Mouse (Mus musculus): ENCODE data around the gene Eef1akmt4. TPM values are rescaled to one million over a fixed set of nuclear protein-coding genes. Genes with fewer than 3 reads are reported as not detected.

Gene Eef1akmt4
- total RNA-seq (2017) = 2.4 to 3.1 TPM (median 2.5 TPM) in 3 replicates

GRCm38 (mm10) chr16:20611357-20612227, at the start of gene Eef1akmt4, which contains the start of the genes Gm49333 and Alg3:
TSS of gene Eef1akmt4 (plus strand) at chr16:20611593.
TSS of gene Gm49333 (plus strand) at chr16:20611610.
TSS of gene Alg3 (minus strand) at chr16:20611735.
- ATAC-seq (replicated peaks; ENCODE audit: insufficient number of reproducible peaks, low FRiP score, low TSS enrichment, poor library complexity, severe bottlenecking) = peak; percentile 96

GRCm38 (mm10) chr16:20565075-20565474, 46.3 kb upstream of the Eef1akmt4 start:
- ATAC-seq (replicated peaks; ENCODE audit: insufficient number of reproducible peaks, low FRiP score, low TSS enrichment, poor library complexity, severe bottlenecking) = no peak

GRCm38 (mm10) chr16:20589366-20589938, 21.9 kb upstream of the Eef1akmt4 start, which contains the start of gene Vwa5b2:
TSS of gene Vwa5b2 (plus strand) at chr16:20589471.
- ATAC-seq (replicated peaks; ENCODE audit: insufficient number of reproducible peaks, low FRiP score, low TSS enrichment, poor library complexity, severe bottlenecking) = no peak

GRCm38 (mm10) chr16:20589939-20590679, 21.3 kb upstream of the Eef1akmt4 start:
- no peak for ATAC-seq (replicated peaks; ENCODE audit: insufficient number of reproducible peaks, low FRiP score, low TSS enrichment, poor library complexity, severe bottlenecking)

- no peak for ATAC-seq (replicated peaks; ENCODE audit: insufficient number of reproducible peaks, low FRiP score, low TSS enrichment, poor library complexity, severe bottlenecking)
These were observed 20.7 kb upstream of the Eef1akmt4 start for GRCm38 (mm10) chr16:20590680-20591038.

GRCm38 (mm10) chr16:20591076-20591705, 20.2 kb upstream of the Eef1akmt4 start:
- ATAC-seq (replicated peaks; ENCODE audit: insufficient number of reproducible peaks, low FRiP score, low TSS enrichment, poor library complexity, severe bottlenecking) = no peak

GRCm38 (mm10) chr16:20595060-20595673, 16.2 kb upstream of the Eef1akmt4 start:
- no peak for ATAC-seq (replicated peaks; ENCODE audit: insufficient number of reproducible peaks, low FRiP score, low TSS enrichment, poor library complexity, severe bottlenecking)

GRCm38 (mm10) chr16:20595737-20596136, 15.7 kb upstream of the Eef1akmt4 start:
- ATAC-seq (replicated peaks; ENCODE audit: insufficient number of reproducible peaks, low FRiP score, low TSS enrichment, poor library complexity, severe bottlenecking) = no peak

- ATAC-seq (replicated peaks; ENCODE audit: insufficient number of reproducible peaks, low FRiP score, low TSS enrichment, poor library complexity, severe bottlenecking) = no peak
These were observed 14.5 kb upstream of the Eef1akmt4 start for GRCm38 (mm10) chr16:20596687-20597441.

GRCm38 (mm10) chr16:20600511-20600910, 10.9 kb upstream of the Eef1akmt4 start:
- no peak for ATAC-seq (replicated peaks; ENCODE audit: insufficient number of reproducible peaks, low FRiP score, low TSS enrichment, poor library complexity, severe bottlenecking)

GRCm38 (mm10) chr16:20604705-20605104, 6.7 kb upstream of the Eef1akmt4 start:
- ATAC-seq (replicated peaks; ENCODE audit: insufficient number of reproducible peaks, low FRiP score, low TSS enrichment, poor library complexity, severe bottlenecking) = no peak

GRCm38 (mm10) chr16:20610501-20611356, 664 bp upstream of the Eef1akmt4 start:
- peak; percentile 80 for ATAC-seq (replicated peaks; ENCODE audit: insufficient number of reproducible peaks, low FRiP score, low TSS enrichment, poor library complexity, severe bottlenecking)

GRCm38 (mm10) chr16:20619541-20620398, 8.4 kb downstream of the Eef1akmt4 start:
- no peak for ATAC-seq (replicated peaks; ENCODE audit: insufficient number of reproducible peaks, low FRiP score, low TSS enrichment, poor library complexity, severe bottlenecking)

GRCm38 (mm10) chr16:20620399-20620735, 9.0 kb downstream of the Eef1akmt4 start:
- ATAC-seq (replicated peaks; ENCODE audit: insufficient number of reproducible peaks, low FRiP score, low TSS enrichment, poor library complexity, severe bottlenecking) = no peak

- no peak for ATAC-seq (replicated peaks; ENCODE audit: insufficient number of reproducible peaks, low FRiP score, low TSS enrichment, poor library complexity, severe bottlenecking)
These were observed 9.4 kb downstream of the Eef1akmt4 start for GRCm38 (mm10) chr16:20620751-20621190.

All from monocyte, adult 5-6 weeks (primary cell).